Mouse (Mus musculus) megakaryocyte, embryonic 14.5 days (primary cell): ENCODE measurements around the gene Deaf1.

ENCODE experiments used
- FLI1 ChIP-seq: IDR thresholded peaks from 2 replicates; pipeline ENCODE4 v1.6.1; 2012; ENCODE audit warnings: low read length, inconsistent platforms, mixed read lengths
- GATA1 ChIP-seq: IDR thresholded peaks from 3 replicates; pipeline ENCODE4 v1.6.1; 2012; ENCODE audit warnings: mixed read lengths, low read length, inconsistent platforms, borderline replicate concordance

- TF ChIP-seq GATA1: no peak
- TF ChIP-seq FLI1: no peak
These were observed 16.2 kb upstream of the Deaf1 start for GRCm38 (mm10) chr7:141343696-141344095.
